8 mouse cellular contexts compared by ENCODE assay signal in genomic region chr19:6933436-6934194, GRCm38 (mm10). TPM values are rescaled to one million over a fixed set of nuclear protein-coding genes. Genes with fewer than 3 reads are reported as not detected.
DNase-seq lines count a peak whose midpoint lies in the region; ATAC-seq and TF ChIP-seq lines count a peak whose summit lies in the region.
"Had no signal": no experiment of that assay in that cellular context is flagged by ENCODE, and none has a peak within 500 bp of the region (broad histone marks: within the 10 kb centered on the region; RNA-seq: fewer than 3 reads in every experiment).

No protein-coding gene starts in this region.

- no peaks in the 10 kb centered on the region for H3K36me3 ChIP-seq in lung, postnatal 0 days (ENCODE audit: insufficient read depth, low read length)
- no peaks in the 10 kb centered on the region for H3K36me3 ChIP-seq in hindbrain, embryonic 15.5 days
- H3K36me3 ChIP-seq in liver, embryonic 12.5 days = no peaks in the 10 kb centered on the region

- H3K4me3 ChIP-seq in lung, postnatal 0 days (ENCODE audit: low read depth, low read length) = peak overlapping the region; percentile 35
- peak overlapping the region; percentile 47 for H3K4me3 ChIP-seq in hindbrain, embryonic 15.5 days
- peak overlapping the region; percentile 22 for H3K4me3 ChIP-seq in liver, embryonic 12.5 days
- H3K4me3 ChIP-seq: erythroblast, embryonic 14.5 days had no signal

- no peak for TF ChIP-seq CTCF in lung, postnatal 0 days (IDR thresholded peaks at IDR 0.05)

- TF ChIP-seq EP300 in lung, postnatal 0 days (IDR thresholded peaks at IDR 0.05) = no peak

- peak; percentile 53 for ATAC-seq in lung, postnatal 0 days
- peak; percentile 55 for ATAC-seq in common myeloid progenitor, adult 5-6 weeks (replicated peaks; ENCODE audit: low read depth, poor library complexity, severe bottlenecking)
- ATAC-seq in hindbrain, embryonic 15.5 days (ENCODE audit: low FRiP score, low read depth) = peak; percentile 77
- no peak for ATAC-seq in liver, embryonic 12.5 days

- no peak for DNase-seq in lung, postnatal 0 days (ENCODE audit: low spot score)
- no peak for DNase-seq in lung, postnatal 25 days (ENCODE audit: low spot score)
- DNase-seq in retina, postnatal 1 day = peak; percentile 67
- no peak for DNase-seq in layer of hippocampus, postnatal 25 days (ENCODE audit: extremely low spot score in 1 of 2, low spot score in 1 of 2)

- WGBS in lung, postnatal 0 days = 6% methylated on average over 54 of the region's 58 CpGs
- WGBS in hindbrain, embryonic 15.5 days = 3% methylated on average over 58 of the region's 58 CpGs
- 8% methylated on average over 58 of the region's 58 CpGs for WGBS in liver, embryonic 12.5 days (ENCODE audit: insufficient replicate concordance)

- no peak overlapping the region; the same call in 1 of the 2 replicates for H3K9ac ChIP-seq in lung, postnatal 0 days (replicated peaks; ENCODE audit: low read depth)
- H3K9ac ChIP-seq in hindbrain, embryonic 15.5 days = peak overlapping the region; percentile 57
- H3K9ac ChIP-seq in liver, embryonic 12.5 days = no peak overlapping the region

- peak overlapping the region; percentile 72 for H3K4me2 ChIP-seq in lung, postnatal 0 days (replicated peaks; ENCODE audit: low read depth, low read length)
- H3K4me2 ChIP-seq in hindbrain, embryonic 15.5 days = peak overlapping the region; percentile 84
- peak overlapping the region; percentile 52 for H3K4me2 ChIP-seq in liver, embryonic 12.5 days

- no peaks in the 10 kb centered on the region for H3K9me3 ChIP-seq in lung, postnatal 0 days (ENCODE audit: low read length)
- no peaks in the 10 kb centered on the region for H3K9me3 ChIP-seq in hindbrain, embryonic 15.5 days
- H3K9me3 ChIP-seq in liver, embryonic 12.5 days (replicated peaks) = no peaks in the 10 kb centered on the region

- no peak overlapping the region for H3K27ac ChIP-seq in lung, postnatal 0 days (ENCODE audit: low read length)
- no peak overlapping the region; the same call in 1 of the 2 replicates for H3K27ac ChIP-seq in hindbrain, embryonic 15.5 days (replicated peaks)
- no peak overlapping the region for H3K27ac ChIP-seq in liver, embryonic 12.5 days

- peaks cover 5% of the 10 kb centered on the region; the same call in 1 of the 2 replicates for H3K4me1 ChIP-seq in lung, postnatal 0 days (ENCODE audit: insufficient read depth, low read depth, low read length)
- peaks cover 28% of the 10 kb centered on the region for H3K4me1 ChIP-seq in hindbrain, embryonic 15.5 days (replicated peaks)
- H3K4me1 ChIP-seq in liver, embryonic 12.5 days = peaks cover 9% of the 10 kb centered on the region

- H3K27me3 ChIP-seq in lung, postnatal 0 days (replicated peaks; ENCODE audit: insufficient read depth, low read length) = peaks cover 47% of the 10 kb centered on the region
- peaks cover 69% of the 10 kb centered on the region for H3K27me3 ChIP-seq in hindbrain, embryonic 15.5 days
- H3K27me3 ChIP-seq in liver, embryonic 12.5 days (replicated peaks) = peaks cover 89% of the 10 kb centered on the region

RNA-seq across cellular contexts. Expression of gene Kcnk4, which starts 0.7 kb away (rescaled TPM):
- 0.12 and 0.30 TPM in 2 replicates for polyA plus RNA-seq in lung, postnatal 0 days (2015; fragmentation: Nextera tagmentation; extraction: Ambion mirVana)
- total RNA-seq in common myeloid progenitor, adult 5-6 weeks (2017) = not detected in 2 replicates
- polyA plus RNA-seq in hindbrain, embryonic 15.5 days (2015; fragmentation: Nextera tagmentation; extraction: Ambion mirVana) = 9.0 and 13.1 TPM in 2 replicates
- 0.05 TPM in 1 of 2 replicates, not detected in the other for polyA plus RNA-seq in liver, embryonic 12.5 days (2016; fragmentation: Nextera tagmentation; extraction: Ambion mirVana)
- total RNA-seq in layer of hippocampus, postnatal 25 days (2021) = 10 to 100 TPM; 18.4 to 20.2 TPM
- polyA plus RNA-seq: erythroblast, embryonic 14.5 days had no signal

RNA-seq across cellular contexts. Expression of gene Bad, which starts 8.0 kb away (rescaled TPM):
- 106 TPM in 2 replicates for polyA plus RNA-seq in lung, postnatal 0 days (2015; fragmentation: Nextera tagmentation; extraction: Ambion mirVana)
- 36.4 and 72.3 TPM in 2 replicates for total RNA-seq in common myeloid progenitor, adult 5-6 weeks (2017)
- polyA plus RNA-seq in hindbrain, embryonic 15.5 days (2015; fragmentation: Nextera tagmentation; extraction: Ambion mirVana) = 90.1 and 99.1 TPM in 2 replicates
- 36.4 and 37.6 TPM in 2 replicates for polyA plus RNA-seq in liver, embryonic 12.5 days (2016; fragmentation: Nextera tagmentation; extraction: Ambion mirVana)
- total RNA-seq in layer of hippocampus, postnatal 25 days (2021) = 10 to 100 TPM; 42.7 to 44.5 TPM

RNA-seq across cellular contexts. Expression of gene Catsperz, which starts 8.4 kb away (rescaled TPM):
- 1.7 and 2.4 TPM in 2 replicates for polyA plus RNA-seq in lung, postnatal 0 days (2015; fragmentation: Nextera tagmentation; extraction: Ambion mirVana)
- total RNA-seq in common myeloid progenitor, adult 5-6 weeks (2017) = not detected in 2 replicates
- 2.0 and 3.1 TPM in 2 replicates for polyA plus RNA-seq in hindbrain, embryonic 15.5 days (2015; fragmentation: Nextera tagmentation; extraction: Ambion mirVana)
- 0.80 and 0.93 TPM in 2 replicates for polyA plus RNA-seq in liver, embryonic 12.5 days (2016; fragmentation: Nextera tagmentation; extraction: Ambion mirVana)
- total RNA-seq in layer of hippocampus, postnatal 25 days (2021) = 10 to 100 TPM; 11.0 to 12.1 TPM
- polyA plus RNA-seq: erythroblast, embryonic 14.5 days had no signal

RNA-seq across cellular contexts. Expression of gene Gpr137, which starts 8.7 kb away (rescaled TPM):
- 33.5 and 35.9 TPM in 2 replicates for polyA plus RNA-seq in lung, postnatal 0 days (2015; fragmentation: Nextera tagmentation; extraction: Ambion mirVana)
- 13.0 and 13.1 TPM in 2 replicates for total RNA-seq in common myeloid progenitor, adult 5-6 weeks (2017)
- polyA plus RNA-seq in hindbrain, embryonic 15.5 days (2015; fragmentation: Nextera tagmentation; extraction: Ambion mirVana) = 64.0 and 79.2 TPM in 2 replicates
- 8.8 and 9.9 TPM in 2 replicates for polyA plus RNA-seq in liver, embryonic 12.5 days (2016; fragmentation: Nextera tagmentation; extraction: Ambion mirVana)
- 100 to 1,000 TPM; 103 to 106 TPM for total RNA-seq in layer of hippocampus, postnatal 25 days (2021)

RNA-seq across cellular contexts. Expression of gene Esrra, which starts 12.0 kb away (rescaled TPM):
- 9.8 and 12.8 TPM in 2 replicates for polyA plus RNA-seq in lung, postnatal 0 days (2015; fragmentation: Nextera tagmentation; extraction: Ambion mirVana)
- 17.9 and 18.2 TPM in 2 replicates for total RNA-seq in common myeloid progenitor, adult 5-6 weeks (2017)
- 17.5 and 18.7 TPM in 2 replicates for polyA plus RNA-seq in hindbrain, embryonic 15.5 days (2015; fragmentation: Nextera tagmentation; extraction: Ambion mirVana)
- polyA plus RNA-seq in liver, embryonic 12.5 days (2016; fragmentation: Nextera tagmentation; extraction: Ambion mirVana) = 6.5 and 6.8 TPM in 2 replicates
- total RNA-seq in layer of hippocampus, postnatal 25 days (2021) = 10 to 100 TPM; 56.2 to 57.7 TPM
